8 mouse cellular contexts compared by ENCODE assay signal in genomic region chr3:68583771-68584511, GRCm38 (mm10).
A peak's percentile ranks its signal among the peaks of the same experiment; 100 is the strongest.
DNase-seq lines count a peak whose midpoint lies in the region; ATAC-seq and TF ChIP-seq lines count a peak whose summit lies in the region.
"Had no signal": no experiment of that assay in that cellular context is flagged by ENCODE, and none has a peak within 500 bp of the region (broad histone marks: within the 10 kb centered on the region; RNA-seq: fewer than 3 reads in every experiment).

No protein-coding gene starts in this region.

- no peak overlapping the region for H3K4me3 ChIP-seq in hindbrain, postnatal 0 days (ENCODE audit: low read length)
- H3K4me3 ChIP-seq in midbrain, embryonic 15.5 days, result no peak overlapping the region

- no peak for TF ChIP-seq CTCF in hindbrain, postnatal 0 days (IDR thresholded peaks at IDR 0.05; ENCODE audit: low read depth)

- peak; percentile 55 for DNase-seq in adrenal gland, postnatal 25 days
- DNase-seq in cerebellum, adult 8-10 months, result peak; percentile 86
- DNase-seq in gastrocnemius, postnatal 25 days, result peak; percentile 79
- peak; percentile 75 for DNase-seq in hindbrain, postnatal 0 days (ENCODE audit: low spot score)
- no peak for DNase-seq in spleen, adult 12 weeks (ENCODE audit: low spot score)
- DNase-seq in ovary, adult 18-20 months (ENCODE audit: low spot score), result no peak

- peak overlapping the region; percentile 33 for H3K4me2 ChIP-seq in hindbrain, postnatal 0 days (ENCODE audit: low read depth, low read length)
- H3K4me2 ChIP-seq in midbrain, embryonic 15.5 days, result peak overlapping the region; percentile 31; the same call in 1 of the 2 replicates

- H3K36me3 ChIP-seq in hindbrain, postnatal 0 days (ENCODE audit: insufficient read depth, low read length), result no peaks in the 10 kb centered on the region
- no peaks in the 10 kb centered on the region for H3K36me3 ChIP-seq in midbrain, embryonic 15.5 days (replicated peaks)

- peaks cover 18% of the 10 kb centered on the region for H3K4me1 ChIP-seq in hindbrain, postnatal 0 days (ENCODE audit: insufficient read depth, low read length)
- H3K4me1 ChIP-seq in midbrain, embryonic 15.5 days, result peaks cover 68% of the 10 kb centered on the region

- H3K27me3 ChIP-seq in hindbrain, postnatal 0 days (ENCODE audit: insufficient read depth, low read length), result no peaks in the 10 kb centered on the region
- no peaks in the 10 kb centered on the region for H3K27me3 ChIP-seq in midbrain, embryonic 15.5 days (replicated peaks)

- 29% methylated on average over 14 of the region's 14 CpGs for WGBS in hindbrain, postnatal 0 days
- 30% methylated on average over 13 of the region's 14 CpGs for WGBS in midbrain, embryonic 15.5 days

- no peaks in the 10 kb centered on the region for H3K9me3 ChIP-seq in hindbrain, postnatal 0 days (ENCODE audit: low read length)
- H3K9me3 ChIP-seq in midbrain, embryonic 15.5 days, result no peaks in the 10 kb centered on the region

- no peak overlapping the region for H3K9ac ChIP-seq in hindbrain, postnatal 0 days (replicated peaks; ENCODE audit: low read length)
- no peak overlapping the region for H3K9ac ChIP-seq in midbrain, embryonic 15.5 days
- H3K9ac ChIP-seq: liver, embryonic 14.5 days had no signal

- H3K27ac ChIP-seq in hindbrain, postnatal 0 days, result peak overlapping the region; percentile 73
- peak overlapping the region; percentile 72 for H3K27ac ChIP-seq in midbrain, embryonic 15.5 days
- H3K27ac ChIP-seq: liver, embryonic 14.5 days had no signal

- peak; percentile 86 for ATAC-seq in hindbrain, postnatal 0 days
- ATAC-seq in midbrain, embryonic 15.5 days (replicated peaks), result peak; percentile 62

Comparison
In these comparisons a context has a peak if more than half of its experiments do, and no peak if none do; other contexts are left out.
1. DNase-seq: peak in adrenal gland, postnatal 25 days (single experiment), cerebellum, adult 8-10 months (single experiment), gastrocnemius, postnatal 25 days (single experiment) and hindbrain, postnatal 0 days (single experiment); none in spleen, adult 12 weeks (single experiment) and ovary, adult 18-20 months (single experiment).